Mouse (Mus musculus): ENCODE data around the gene Usp33. TPM values are rescaled to one million over a fixed set of nuclear protein-coding genes. Genes with fewer than 3 reads are reported as not detected.
A peak's percentile ranks its signal among the peaks of the same experiment; 100 is the strongest.

Usp33 gene
- total RNA-seq, 1 experiment from 2014 or later = 121 TPM

- DNase-seq = no peak
These were observed 54.6 kb downstream of the Usp33 start for GRCm38 (mm10) chr3:152400875-152401274.

- peak; percentile 40 for DNase-seq
These were observed 55.8 kb downstream of the Usp33 start for GRCm38 (mm10) chr3:152401964-152402670.

- DNase-seq = no peak
These were observed 56.4 kb downstream of the Usp33 start for GRCm38 (mm10) chr3:152402671-152403066.

GRCm38 (mm10) chr3:152403827-152404226, 57.5 kb downstream of the Usp33 start:
- DNase-seq = no peak

GRCm38 (mm10) chr3:152405420-152405819, 59.1 kb downstream of the Usp33 start:
- no peak for DNase-seq

GRCm38 (mm10) chr3:152405978-152406640, 59.8 kb downstream of the Usp33 start:
- DNase-seq = no peak

- DNase-seq = no peak
These were observed 64.8 kb downstream of the Usp33 start for GRCm38 (mm10) chr3:152410980-152411551.

- no peak for DNase-seq
These were observed 66.1 kb downstream of the Usp33 start for GRCm38 (mm10) chr3:152412362-152412761.

- DNase-seq = no peak
These were observed 82.6 kb downstream of the Usp33 start for GRCm38 (mm10) chr3:152428925-152429324.

GRCm38 (mm10) chr3:152432677-152433076, 86.4 kb downstream of the Usp33 start:
- DNase-seq = no peak

GRCm38 (mm10) chr3:152435590-152435989, 89.3 kb downstream of the Usp33 start:
- DNase-seq = no peak

GRCm38 (mm10) chr3:152438068-152438467, 91.8 kb downstream of the Usp33 start:
- DNase-seq = no peak

- no peak for DNase-seq
These were observed 96.5 kb downstream of the Usp33 start for GRCm38 (mm10) chr3:152442795-152443194.

Other genes with a start within 250 kb of the Usp33 start
- 1.1 TPM in 1 of 2 replicates, not detected in the other for gene Gipc2, start 180.2 kb upstream of the Usp33 start, total RNA-seq (2021)
- 35.4 and 36.6 TPM in 2 replicates for gene Dnajb4, start 136.2 kb upstream of the Usp33 start, total RNA-seq (2021)
- 157 and 210 TPM in 2 replicates for gene Fubp1, start 136.1 kb upstream of the Usp33 start, total RNA-seq (2021)
- 3.5 and 4.7 TPM in 2 replicates for gene Nexn, start 80.1 kb upstream of the Usp33 start, total RNA-seq (2021)
- 6.3 and 10.8 TPM in 2 replicates for gene Miga1, start 6.1 kb upstream of the Usp33 start, total RNA-seq (2021)
- 37.3 and 45.0 TPM in 2 replicates for gene Zzz3, start 49.0 kb downstream of the Usp33 start, total RNA-seq (2021)